Mouse (Mus musculus): ENCODE results near the gene Itga7. TPM values are rescaled to one million over a fixed set of nuclear protein-coding genes. Genes with fewer than 3 reads are reported as not detected.

Itga7 gene
- polyA plus RNA-seq (2014; fragmentation: Nextera tagmentation; extraction: Ambion mirVana), result 1.3 and 1.8 TPM in 2 replicates

GRCm38 (mm10) chr10:128933574-128933973 is at the start of gene Itga7:
Gene Itga7, plus strand, starts transcription at chr10:128933818.
- Histone ChIP-seq H3K9ac (ENCODE audit: low read length) (peak within 1 kb of the TSS; percentile 54), H3K4me2 (ENCODE audit: low read length) (peak within 1 kb of the TSS; percentile 69), H3K27ac (ENCODE audit: low read depth, low read length) (no peak within 1 kb of the TSS), H3K27me3 (replicated peaks; ENCODE audit: control insufficient read depth, insufficient read depth, low read length) (peaks cover 41% of the 10 kb centered on the region), H3K4me1 (ENCODE audit: control insufficient read depth, insufficient read depth, low read length) (peaks cover 6% of the 10 kb centered on the region; the same call in 1 of the 2 replicates), H3K9me3 (replicated peaks; ENCODE audit: control insufficient read depth, low read length) (no peaks in the 10 kb centered on the region), H3K36me3 (ENCODE audit: control insufficient read depth, insufficient read depth, low read length) (no peaks in the 10 kb centered on the region), H3K4me3 (ENCODE audit: low read depth, low read length) (peak within 1 kb of the TSS; percentile 38)
- under 1% methylated on average over 26 of the region's 26 CpGs for WGBS
- ATAC-seq (peak; percentile 77), DNase-seq (ENCODE audit: low spot score) (peak; percentile 41)

- ATAC-seq (peak; percentile 18; the same call in 1 of the 2 replicates), DNase-seq (ENCODE audit: low spot score) (peak; percentile 79)
- Histone ChIP-seq H3K27ac (ENCODE audit: low read depth, low read length) (peak overlapping the region; percentile 67), H3K27me3 (replicated peaks; ENCODE audit: control insufficient read depth, insufficient read depth, low read length) (no peaks in the 10 kb centered on the region), H3K4me3 (ENCODE audit: low read depth, low read length) (peak overlapping the region; percentile 65), H3K4me1 (ENCODE audit: control insufficient read depth, insufficient read depth, low read length) (peaks cover 17% of the 10 kb centered on the region), H3K9me3 (replicated peaks; ENCODE audit: control insufficient read depth, low read length) (no peaks in the 10 kb centered on the region), H3K9ac (ENCODE audit: low read length) (peak overlapping the region; percentile 56), H3K4me2 (ENCODE audit: low read length) (peak overlapping the region; percentile 88), H3K36me3 (ENCODE audit: control insufficient read depth, insufficient read depth, low read length) (peaks cover 34% of the 10 kb centered on the region)
- 0% methylated on average over 5 of the region's 7 CpGs for WGBS
Observed at GRCm38 (mm10) chr10:128888941-128889827, 44.4 kb upstream of the Itga7 start.

- 0% methylated on average over 1 of the region's 2 CpGs for WGBS
- no peaks in the 10 kb centered on the region for H3K9me3 ChIP-seq (replicated peaks; ENCODE audit: control insufficient read depth, low read length)
- peak overlapping the region; percentile 88 for H3K4me2 ChIP-seq (ENCODE audit: low read length)
- peak overlapping the region; percentile 65 for H3K4me3 ChIP-seq (ENCODE audit: low read depth, low read length)
- DNase-seq (ENCODE audit: low spot score), result no peak
- H3K27me3 ChIP-seq (replicated peaks; ENCODE audit: control insufficient read depth, insufficient read depth, low read length), result no peaks in the 10 kb centered on the region
- peaks cover 17% of the 10 kb centered on the region for H3K4me1 ChIP-seq (ENCODE audit: control insufficient read depth, insufficient read depth, low read length)
- peak overlapping the region; percentile 83; the same call in 1 of the 2 replicates for H3K9ac ChIP-seq (ENCODE audit: low read length)
- ATAC-seq, result no peak
- H3K36me3 ChIP-seq (ENCODE audit: control insufficient read depth, insufficient read depth, low read length), result peaks cover 28% of the 10 kb centered on the region
- peak overlapping the region; percentile 29 for H3K27ac ChIP-seq (ENCODE audit: low read depth, low read length)
Observed at GRCm38 (mm10) chr10:128889846-128890245, 43.8 kb upstream of the Itga7 start.

GRCm38 (mm10) chr10:128890383-128891295 is 43.0 kb upstream of the Itga7 start:
- WGBS, result under 1% methylated on average over 40 of the region's 40 CpGs
- H3K4me3 ChIP-seq (ENCODE audit: low read depth, low read length), result peak overlapping the region; percentile 65

GRCm38 (mm10) chr10:128891296-128892094 is 42.1 kb upstream of the Itga7 start, which contains the start of gene Gdf11:
Gene Gdf11, minus strand, starts transcription at chr10:128891718.
- DNase-seq (ENCODE audit: low spot score) (peak; percentile 94), ATAC-seq (peak; percentile 89)
- 4% methylated on average over 52 of the region's 89 CpGs for WGBS
- H3K4me1 ChIP-seq (ENCODE audit: control insufficient read depth, insufficient read depth, low read length), result peaks cover 20% of the 10 kb centered on the region
- H3K9ac ChIP-seq (ENCODE audit: low read length), result peak within 1 kb of the TSS; percentile 83
- H3K36me3 ChIP-seq (ENCODE audit: control insufficient read depth, insufficient read depth, low read length), result peaks cover 12% of the 10 kb centered on the region; the same call in 1 of the 2 replicates
- H3K4me2 ChIP-seq (ENCODE audit: low read length), result peak within 1 kb of the TSS; percentile 88
- peak within 1 kb of the TSS; percentile 95 for H3K27ac ChIP-seq (ENCODE audit: low read depth, low read length)
- peaks cover 6% of the 10 kb centered on the region for H3K27me3 ChIP-seq (replicated peaks; ENCODE audit: control insufficient read depth, insufficient read depth, low read length)
- peak within 1 kb of the TSS; percentile 65 for H3K4me3 ChIP-seq (ENCODE audit: low read depth, low read length)
- H3K9me3 ChIP-seq (replicated peaks; ENCODE audit: control insufficient read depth, low read length), result no peaks in the 10 kb centered on the region

More at GRCm38 (mm10) chr10:128890383-128891295, 43.0 kb upstream of the Itga7 start:
- Histone ChIP-seq H3K4me1 (ENCODE audit: control insufficient read depth, insufficient read depth, low read length) (peaks cover 17% of the 10 kb centered on the region), H3K27me3 (replicated peaks; ENCODE audit: control insufficient read depth, insufficient read depth, low read length) (peaks cover 1% of the 10 kb centered on the region; the same call in 1 of the 2 replicates), H3K27ac (ENCODE audit: low read depth, low read length) (peak overlapping the region; percentile 95), H3K9me3 (replicated peaks; ENCODE audit: control insufficient read depth, low read length) (no peaks in the 10 kb centered on the region), H3K4me2 (ENCODE audit: low read length) (peak overlapping the region; percentile 88), H3K9ac (ENCODE audit: low read length) (peak overlapping the region; percentile 83), H3K36me3 (ENCODE audit: control insufficient read depth, insufficient read depth, low read length) (peaks cover 20% of the 10 kb centered on the region)
- DNase-seq (ENCODE audit: low spot score) (peak; percentile 28), ATAC-seq (peak; percentile 25)

GRCm38 (mm10) chr10:128892246-128892645 is 41.4 kb upstream of the Itga7 start:
- peak overlapping the region; percentile 88 for H3K4me2 ChIP-seq (ENCODE audit: low read length)
- peaks cover 6% of the 10 kb centered on the region; the same call in 1 of the 2 replicates for H3K36me3 ChIP-seq (ENCODE audit: control insufficient read depth, insufficient read depth, low read length)
- H3K4me1 ChIP-seq (ENCODE audit: control insufficient read depth, insufficient read depth, low read length), result peaks cover 20% of the 10 kb centered on the region
- DNase-seq (ENCODE audit: low spot score), result no peak
- peak; percentile 21 for ATAC-seq
- H3K4me3 ChIP-seq (ENCODE audit: low read depth, low read length), result peak overlapping the region; percentile 65
- H3K9ac ChIP-seq (ENCODE audit: low read length), result peak overlapping the region; percentile 83
- H3K27ac ChIP-seq (ENCODE audit: low read depth, low read length), result peak overlapping the region; percentile 95
- WGBS, result 4% methylated on average over 9 of the region's 9 CpGs
- no peaks in the 10 kb centered on the region for H3K9me3 ChIP-seq (replicated peaks; ENCODE audit: control insufficient read depth, low read length)
- H3K27me3 ChIP-seq (replicated peaks; ENCODE audit: control insufficient read depth, insufficient read depth, low read length), result peaks cover 6% of the 10 kb centered on the region

- peak overlapping the region; percentile 32 for H3K4me2 ChIP-seq (ENCODE audit: low read length)
- ATAC-seq, result 0 out of 2 replicates have a peak, but pooled peaks have one; percentile 2
- peaks cover 8% of the 10 kb centered on the region; the same call in 1 of the 2 replicates for H3K4me1 ChIP-seq (ENCODE audit: control insufficient read depth, insufficient read depth, low read length)
- no peaks in the 10 kb centered on the region for H3K9me3 ChIP-seq (replicated peaks; ENCODE audit: control insufficient read depth, low read length)
- no peaks in the 10 kb centered on the region for H3K36me3 ChIP-seq (ENCODE audit: control insufficient read depth, insufficient read depth, low read length)
- WGBS, result under 1% methylated on average over 9 of the region's 9 CpGs
- peaks cover 6% of the 10 kb centered on the region for H3K27me3 ChIP-seq (replicated peaks; ENCODE audit: control insufficient read depth, insufficient read depth, low read length)
- H3K4me3 ChIP-seq (ENCODE audit: low read depth, low read length), result no peak overlapping the region
- DNase-seq (ENCODE audit: low spot score), result peak; percentile 95
- H3K27ac ChIP-seq (ENCODE audit: low read depth, low read length), result no peak overlapping the region
- no peak overlapping the region for H3K9ac ChIP-seq (ENCODE audit: low read length)
Observed at GRCm38 (mm10) chr10:128895437-128895836, 38.2 kb upstream of the Itga7 start.

Data from forebrain, embryonic 14.5 days (tissue).